Mouse (Mus musculus) colon, adult 2 months (tissue): ENCODE data around the gene Asz1. TPM values are rescaled to one million over a fixed set of nuclear protein-coding genes. Genes with fewer than 3 reads are reported as not detected.

Experiments used
- polyA plus RNA-seq: library from polyadenylated mRNA; depleted of rRNA; stranded (reverse); fragments of >200 nt; gene quantifications from 2 replicates; pipeline ENCODE4 v1.2.3, GENCODE M21; 2012; rRNA removed

Gene Asz1
- polyA plus RNA-seq, result not detected in 2 replicates

GRCm38 (mm10) chr6:18108934-18109333 is at the start of gene Asz1:
Gene Asz1 (minus strand): TSS chr6:18109061.

GRCm38 (mm10) chr6:18029746-18030656 is 78.9 kb downstream of the Asz1 start, which contains the start of gene Wnt2:
Gene Wnt2 (minus strand): TSS chr6:18030585.

Other genes starting within 250 kb of the Asz1 start
- 0.70 and 0.94 TPM in 2 replicates for gene Wnt2, start 78.5 kb downstream of the Asz1 start, polyA plus RNA-seq
- gene Cftr, start 61.6 kb upstream of the Asz1 start, polyA plus RNA-seq, result 4.0 and 5.8 TPM in 2 replicates